Mouse (Mus musculus): ENCODE measurements around the gene Ppp1r12b. TPM values are rescaled to one million over a fixed set of nuclear protein-coding genes. Genes with fewer than 3 reads are reported as not detected.

The Ppp1r12b gene
- total RNA-seq, 2 experiments from 2014 or later: 67.8 to 74.7 TPM

DNA sequence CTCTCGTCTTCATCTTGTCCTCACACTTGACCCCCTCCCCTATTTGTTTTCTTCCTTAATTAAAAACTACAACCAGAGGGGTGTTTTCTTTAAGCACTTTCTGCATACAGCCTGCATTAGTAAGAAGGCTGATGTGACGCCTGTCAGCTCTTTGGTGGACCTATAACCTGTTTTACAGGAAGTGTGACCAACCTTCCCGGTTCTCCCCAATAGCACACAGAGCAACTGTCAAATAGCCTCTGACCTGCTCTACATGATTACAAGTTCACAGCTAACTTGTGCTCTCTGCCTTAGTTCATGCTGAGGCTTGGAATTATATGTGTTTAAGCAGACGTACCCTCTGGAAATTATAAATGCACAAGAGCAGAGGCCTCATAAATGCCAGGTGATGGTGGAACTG is 189.3 kb downstream of the Ppp1r12b start:
- no peak for DNase-seq (ENCODE audit: low spot score in 2 of 2)

DNA sequence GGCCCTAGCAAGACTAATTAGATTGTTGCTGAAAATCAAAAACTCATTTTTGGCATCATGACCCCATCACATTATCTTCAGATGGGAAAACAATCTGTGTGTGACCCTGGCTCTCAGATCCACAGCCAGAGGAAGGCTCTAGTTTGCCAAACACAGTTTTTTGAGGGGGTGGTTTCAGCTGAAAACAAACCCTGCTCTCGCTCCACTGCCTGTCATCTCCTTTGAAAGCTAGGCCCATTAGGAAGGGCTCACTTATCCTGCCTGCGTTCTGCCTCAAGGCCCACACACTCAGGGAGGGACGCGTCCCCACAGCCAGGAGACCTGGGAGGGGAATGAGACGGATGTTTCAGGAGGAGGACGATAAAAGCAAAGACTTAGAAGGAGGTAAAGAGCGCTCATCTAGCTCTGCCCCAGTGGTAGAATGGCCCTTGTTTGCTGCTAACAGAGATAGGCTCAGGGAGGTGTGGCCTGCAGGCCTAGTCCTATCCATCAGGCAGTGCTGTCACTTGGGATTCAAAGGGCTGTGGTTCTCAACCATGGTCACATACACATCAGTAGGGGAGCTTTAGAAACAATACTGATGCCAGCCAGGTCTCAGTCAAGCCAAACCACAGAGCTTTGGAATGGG is 190.8 kb downstream of the Ppp1r12b start:
- peak in 1 of 2 experiments; percentile 49 for DNase-seq (ENCODE audit: low spot score in 2 of 2)

DNA sequence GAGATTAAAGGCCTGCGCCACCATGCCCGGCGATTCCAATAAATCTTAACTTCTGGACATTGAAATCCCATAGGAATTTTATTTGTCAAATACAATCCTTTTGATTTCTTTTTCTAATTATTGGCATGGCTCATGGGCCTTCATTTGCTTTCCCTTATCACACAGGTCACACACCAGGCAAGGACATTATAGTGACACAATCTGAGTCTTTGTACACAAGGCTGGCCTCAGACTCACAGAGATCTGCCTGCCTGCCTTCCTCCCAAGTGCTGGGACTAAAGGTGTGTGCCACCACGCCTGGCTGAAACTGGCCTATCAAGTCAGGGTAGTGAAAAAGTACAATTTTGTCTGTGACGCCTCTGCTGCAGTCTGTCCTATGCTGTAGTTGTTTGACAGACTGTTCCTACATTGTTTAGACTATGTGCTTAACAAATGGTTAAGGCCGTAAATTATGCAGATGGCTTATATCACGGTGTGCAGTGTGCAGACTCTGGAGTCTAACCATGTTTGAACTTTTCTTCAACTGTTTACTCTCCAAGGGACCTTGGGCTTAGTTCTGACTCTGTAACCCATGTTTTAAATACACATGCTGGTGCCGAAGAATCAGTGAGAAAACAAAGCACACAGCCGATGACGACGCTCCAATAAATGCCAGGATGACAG is 191.8 kb downstream of the Ppp1r12b start:
- DNase-seq (ENCODE audit: low spot score in 2 of 2): no peak

DNA sequence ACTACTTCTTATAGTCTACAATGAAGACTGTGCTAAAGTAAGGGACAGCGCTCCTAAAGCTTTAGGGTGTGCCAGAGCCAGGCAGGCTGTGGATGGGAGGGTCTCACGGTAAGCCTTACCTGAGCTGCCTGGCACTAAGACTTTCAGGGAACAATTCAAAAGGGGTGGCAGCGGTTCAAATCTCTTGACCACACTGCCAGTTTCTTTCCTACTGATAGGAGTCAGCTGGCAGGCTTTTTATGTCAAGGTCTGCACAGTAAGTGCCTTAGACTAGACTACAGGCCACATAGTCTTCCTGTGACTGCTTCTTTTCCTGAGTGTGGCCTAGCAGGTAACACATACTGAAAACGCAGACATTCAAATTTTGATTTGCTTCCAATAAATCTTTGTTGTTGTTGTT is 192.5 kb downstream of the Ppp1r12b start:
- DNase-seq (ENCODE audit: low spot score in 2 of 2): no peak

DNA sequence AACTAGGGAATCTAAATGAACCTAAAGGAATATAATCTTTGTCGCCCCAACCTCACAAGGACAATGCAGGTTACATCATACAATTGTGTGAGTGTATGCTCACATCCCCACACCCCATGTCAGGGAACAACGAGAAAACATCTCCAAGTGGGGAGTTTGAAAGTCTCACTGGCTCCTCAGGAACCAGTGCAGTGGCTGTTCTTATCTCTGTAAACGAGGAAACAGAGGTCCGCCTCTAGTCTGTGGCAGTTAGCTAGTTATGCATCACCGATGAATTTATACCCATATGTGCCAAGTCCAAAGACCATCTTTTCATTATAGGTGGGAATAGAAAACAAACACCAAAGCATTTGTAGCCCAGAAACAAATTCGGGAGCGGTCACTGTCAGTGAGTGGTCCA is 194.2 kb downstream of the Ppp1r12b start:
- DNase-seq (ENCODE audit: low spot score in 2 of 2): no peak

DNA sequence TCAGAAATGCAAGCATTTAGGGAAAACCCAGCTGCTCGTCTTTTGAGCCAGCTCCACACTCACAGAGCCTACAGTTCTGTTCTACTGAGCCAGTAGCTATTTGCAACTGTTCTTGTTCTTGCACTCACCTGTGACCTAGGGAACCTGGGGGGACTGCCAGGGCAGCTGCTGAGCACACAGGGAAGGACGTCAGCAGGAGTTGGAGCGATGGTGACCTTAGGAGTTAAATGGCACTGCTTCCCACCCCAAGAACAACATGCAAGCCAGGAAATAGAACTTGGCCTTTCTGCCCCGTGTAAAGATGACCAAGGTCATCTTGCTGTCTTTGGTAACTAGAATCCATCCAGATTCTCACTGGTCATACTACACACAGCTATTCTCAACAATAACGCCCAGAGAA is 195.1 kb downstream of the Ppp1r12b start:
- no peak for DNase-seq (ENCODE audit: low spot score in 2 of 2)

DNA sequence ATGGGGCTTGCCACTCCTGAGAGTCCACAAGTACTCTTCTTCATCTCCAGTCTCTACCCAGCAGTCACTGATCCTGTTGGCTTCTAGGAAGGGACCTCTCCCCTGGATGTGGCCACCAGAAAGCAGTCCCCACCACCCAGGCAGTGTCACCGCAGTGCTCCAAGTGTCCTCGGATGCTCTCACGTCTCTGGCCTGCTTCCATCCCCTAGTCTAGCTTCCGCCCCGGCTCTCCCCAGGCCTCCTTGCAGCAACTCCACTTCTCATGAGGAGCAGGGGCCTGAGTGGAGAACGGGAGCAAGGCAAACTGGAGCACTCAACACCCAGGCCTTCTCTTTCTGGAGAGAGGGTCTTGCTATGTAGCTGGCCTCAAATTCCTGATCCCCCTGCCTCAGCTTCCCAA is 196.6 kb downstream of the Ppp1r12b start:
- no peak for DNase-seq (ENCODE audit: low spot score in 2 of 2)

DNA sequence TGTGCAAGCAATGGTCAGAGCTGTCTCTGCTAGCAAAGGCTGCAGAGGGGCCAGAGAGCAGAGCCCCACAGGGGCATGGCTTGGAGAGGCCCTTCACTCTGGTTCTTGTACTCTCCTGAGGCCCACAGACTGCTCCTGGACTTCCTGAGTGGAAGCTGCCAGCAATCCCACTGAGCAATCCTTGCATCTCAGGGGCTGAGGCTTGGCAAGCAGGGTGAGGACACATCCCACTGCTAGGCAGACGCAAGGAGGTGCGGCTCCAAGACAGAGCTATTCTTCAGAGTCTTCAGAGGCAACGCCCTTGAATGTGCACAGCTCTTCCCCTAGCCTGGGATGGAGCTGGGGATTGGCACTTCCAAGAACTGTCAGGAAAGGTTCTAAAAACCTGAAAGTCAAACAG is 198.5 kb downstream of the Ppp1r12b start:
- no peak for DNase-seq (ENCODE audit: low spot score in 2 of 2)

DNA sequence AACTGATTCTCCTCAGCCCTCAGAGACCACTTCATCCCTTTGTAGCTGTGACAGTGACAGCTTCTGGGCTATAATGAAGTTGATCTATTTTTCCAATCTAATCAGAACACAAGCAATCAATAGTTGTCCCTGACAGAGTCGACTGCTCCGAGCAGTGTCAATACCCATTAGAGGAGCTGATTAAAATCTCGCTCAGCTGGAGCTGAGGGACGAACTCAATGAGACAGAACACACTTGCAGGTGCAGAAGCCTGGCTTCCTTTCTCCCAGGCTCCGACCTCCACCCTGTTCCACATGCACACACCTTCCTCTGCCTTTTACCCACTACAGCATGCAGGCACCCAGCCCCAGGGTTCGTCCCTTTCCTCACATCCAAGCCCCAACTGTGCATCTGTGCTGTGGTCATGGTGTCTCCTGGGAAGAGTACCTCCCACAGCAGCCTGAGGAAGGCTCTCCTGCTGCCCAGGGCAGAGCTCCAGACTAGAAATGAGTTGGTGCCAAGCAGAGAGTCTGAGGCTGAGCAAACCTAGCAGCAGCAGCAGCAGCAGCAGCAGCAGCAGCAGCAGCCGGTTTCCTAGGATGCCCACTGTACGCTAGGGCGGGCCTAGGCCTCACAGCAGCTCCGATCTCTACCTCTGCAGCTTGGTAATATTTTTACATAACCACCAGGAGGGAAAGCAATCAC is 199.4 kb downstream of the Ppp1r12b start:
- DNase-seq (ENCODE audit: low spot score in 2 of 2): no peak

DNA sequence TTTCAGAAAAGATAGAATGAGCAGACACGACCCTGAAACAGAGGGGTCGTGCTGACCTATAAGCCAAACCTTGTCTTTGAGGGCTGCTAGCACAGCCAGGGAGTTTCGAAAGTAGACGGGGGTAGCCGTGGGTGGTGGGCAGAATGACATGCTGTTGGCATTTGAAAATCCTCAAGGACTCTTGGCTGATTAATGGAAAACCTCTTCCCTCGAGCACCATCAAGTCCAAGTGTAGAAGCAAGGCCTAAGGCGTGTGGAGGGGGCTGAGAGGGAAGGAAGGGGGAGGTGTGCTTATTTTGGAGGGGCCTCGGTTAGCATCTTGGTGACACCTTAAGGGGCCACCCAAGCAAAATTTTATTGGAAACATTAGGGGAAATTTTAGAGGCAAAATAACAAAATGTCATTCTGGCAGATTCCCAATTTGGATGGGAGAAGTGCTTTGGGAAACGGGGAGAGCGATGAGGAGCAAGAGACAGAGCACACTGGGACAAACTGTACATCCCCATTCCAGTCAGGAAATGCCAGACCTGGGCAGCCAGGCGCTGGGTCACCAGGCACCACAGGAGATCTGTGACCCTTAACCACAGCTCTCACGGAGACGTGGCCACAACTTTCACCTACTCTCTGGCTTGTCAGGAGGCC is 200.1 kb downstream of the Ppp1r12b start:
- DNase-seq (ENCODE audit: low spot score in 2 of 2): no peak

DNA sequence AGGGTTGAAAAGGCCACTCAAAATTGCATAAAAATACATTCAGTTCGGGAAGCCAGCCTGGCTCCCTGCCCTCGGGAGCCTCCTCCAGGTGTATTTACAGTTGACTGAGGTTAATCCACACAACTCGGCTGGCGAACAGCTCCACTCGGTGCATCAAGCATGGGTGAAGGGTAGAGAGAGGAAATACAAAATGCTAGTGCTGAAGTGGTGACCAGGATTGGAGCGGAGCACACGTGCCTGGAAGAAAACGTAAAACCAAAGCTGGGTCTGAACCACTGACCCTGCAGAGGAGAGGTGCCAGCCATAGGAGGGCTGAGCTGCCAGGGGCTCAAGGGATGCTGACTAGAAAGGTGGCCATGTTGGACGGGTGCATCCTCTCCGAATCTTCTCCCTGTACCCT is 200.9 kb downstream of the Ppp1r12b start:
- no peak for DNase-seq (ENCODE audit: low spot score in 2 of 2)

DNA sequence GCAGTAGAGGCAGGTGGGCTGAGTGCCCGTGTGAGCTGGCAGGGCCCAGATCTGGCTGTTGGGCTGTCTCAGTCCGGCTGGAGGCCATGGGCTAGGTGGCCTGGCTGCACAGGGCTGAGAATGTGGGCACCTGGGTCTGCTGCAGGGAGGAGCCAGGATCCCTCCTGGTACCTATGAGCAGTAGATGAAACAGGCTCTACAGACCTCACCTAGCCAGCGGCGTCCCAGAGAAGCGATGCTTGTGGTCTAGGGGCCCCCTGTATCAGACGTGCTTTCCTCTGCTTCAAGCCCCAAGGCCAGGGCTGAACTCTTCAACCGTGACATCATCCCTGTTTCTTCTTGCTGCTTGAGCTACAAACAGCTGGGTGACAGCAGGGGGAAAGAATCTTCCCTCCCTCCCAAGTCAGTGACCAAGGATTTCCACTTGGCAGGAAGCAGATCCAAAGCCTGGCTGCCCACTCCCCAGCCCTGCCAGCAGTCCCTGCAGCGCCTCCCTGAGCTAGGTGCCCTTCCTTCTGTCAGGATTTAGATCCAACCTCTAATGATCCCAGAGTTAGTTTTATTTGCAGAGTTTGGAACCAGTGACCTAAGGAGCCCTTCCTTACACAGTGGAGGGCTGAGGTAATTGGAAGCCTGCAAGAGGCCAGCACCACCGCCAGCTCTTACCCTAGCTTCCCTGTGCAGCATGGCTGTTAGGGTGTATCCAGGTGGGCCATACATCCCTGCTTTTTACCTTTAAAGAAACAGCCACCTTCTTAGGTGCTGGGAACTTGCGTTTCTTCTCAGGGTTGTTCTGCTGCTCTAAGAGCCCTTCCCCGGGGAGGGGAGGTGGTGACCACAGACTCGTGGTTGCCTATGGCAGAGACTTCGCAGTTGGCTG is 201.8 kb downstream of the Ppp1r12b start:
- no peak for DNase-seq (ENCODE audit: low spot score in 2 of 2)

DNA sequence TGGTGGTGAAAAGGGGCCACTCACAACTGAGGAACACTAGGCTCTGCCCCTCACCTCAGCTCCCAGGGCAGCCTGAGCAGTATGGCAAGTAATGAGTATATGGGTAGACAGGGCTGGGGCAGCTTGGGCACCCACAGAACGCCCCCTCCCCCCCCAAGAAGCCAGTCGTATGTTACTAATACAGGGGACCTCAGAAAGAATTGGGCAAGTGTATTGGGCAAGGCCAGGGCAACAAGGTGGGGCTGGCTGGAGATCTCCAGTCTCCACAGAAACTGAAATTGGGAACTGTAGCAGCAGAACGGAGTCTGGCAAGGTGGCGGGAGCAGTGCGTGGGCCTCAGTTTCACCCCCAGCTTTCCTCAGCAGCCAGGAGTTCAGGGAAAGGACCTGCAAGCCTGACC is 203.3 kb downstream of the Ppp1r12b start:
- no peak for DNase-seq (ENCODE audit: low spot score in 2 of 2)

DNA sequence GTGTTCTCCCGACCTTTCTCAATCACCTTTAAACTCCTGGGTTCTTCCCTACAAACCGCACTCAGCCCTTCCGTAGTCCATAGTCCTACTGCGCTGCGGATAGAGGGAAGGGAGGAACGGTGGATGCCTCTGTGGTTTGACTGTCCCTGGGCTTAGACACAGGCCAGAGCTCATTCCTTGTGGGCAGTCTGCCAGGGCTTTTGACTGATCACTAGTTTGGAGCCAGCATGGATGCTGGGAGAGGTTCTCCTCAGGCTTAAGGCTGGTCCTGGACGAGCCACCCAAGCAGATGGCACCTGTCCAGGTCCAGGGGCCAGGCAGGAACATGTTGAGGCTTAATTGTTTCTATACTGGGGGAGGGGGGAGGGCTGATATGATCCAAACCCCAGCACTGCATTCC is 205.9 kb downstream of the Ppp1r12b start:
- DNase-seq (ENCODE audit: low spot score in 2 of 2): no peak

DNA sequence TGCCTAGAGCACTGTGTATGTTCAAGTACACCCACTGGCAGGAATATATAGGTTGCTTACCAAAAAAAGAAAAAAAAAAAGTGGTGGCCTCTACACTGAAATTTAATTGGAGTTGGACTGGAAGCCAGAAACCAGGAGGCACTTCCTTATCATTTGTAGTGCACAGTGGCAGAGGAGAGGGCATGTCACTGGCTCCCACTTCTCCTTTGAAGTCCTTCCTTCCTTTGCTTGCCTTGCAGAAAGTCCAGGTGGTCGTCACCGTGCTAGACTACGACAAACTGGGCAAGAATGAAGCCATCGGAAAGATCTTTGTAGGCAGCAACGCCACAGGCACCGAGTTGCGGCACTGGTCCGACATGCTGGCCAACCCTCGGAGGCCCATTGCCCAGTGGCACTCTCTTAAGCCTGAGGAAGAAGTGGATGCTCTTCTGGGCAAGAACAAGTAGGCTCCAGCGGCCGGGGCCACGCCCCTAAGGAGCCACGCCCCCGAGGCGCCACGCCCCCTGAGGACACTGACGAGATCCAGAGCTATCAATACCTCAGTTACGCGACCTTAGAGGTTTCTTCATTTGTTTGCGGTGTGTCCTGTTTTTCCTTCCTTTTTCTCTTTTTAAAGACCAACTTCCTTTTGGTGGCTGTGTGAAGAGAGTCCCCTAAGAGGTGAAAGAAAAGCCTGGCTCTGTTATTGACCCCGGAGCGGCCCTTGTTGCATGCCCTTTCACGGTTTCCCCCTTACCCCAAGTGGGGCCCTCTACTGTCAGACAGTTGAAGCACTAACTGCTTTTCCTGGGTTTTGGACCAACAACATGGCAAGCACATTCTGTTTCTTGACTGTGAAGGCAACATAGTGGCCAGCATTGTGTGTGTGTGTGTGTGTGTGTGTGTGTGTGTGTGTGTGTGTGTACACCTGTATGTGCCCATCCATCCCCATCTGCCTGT is 208.2 kb downstream of the Ppp1r12b start:
- DNase-seq (ENCODE audit: low spot score in 2 of 2): no peak

DNA sequence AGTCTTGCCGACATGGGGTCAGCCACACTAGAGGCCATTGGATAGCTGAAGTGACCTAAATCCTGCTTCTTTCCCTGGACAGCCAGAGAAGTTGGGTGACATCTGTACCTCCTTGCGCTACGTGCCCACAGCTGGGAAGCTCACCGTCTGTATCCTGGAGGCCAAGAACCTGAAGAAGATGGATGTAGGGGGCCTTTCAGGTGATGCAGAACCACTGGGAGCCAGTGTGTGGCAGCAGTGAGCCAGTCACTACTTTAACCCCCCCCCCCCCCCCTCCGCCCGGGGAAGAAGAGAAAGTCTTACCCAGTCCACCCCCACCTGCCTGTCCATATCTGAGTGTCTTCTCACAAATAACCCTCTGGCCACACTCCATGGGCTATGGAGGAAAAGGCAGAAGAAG is 210.1 kb downstream of the Ppp1r12b start:
- DNase-seq (ENCODE audit: low spot score in 2 of 2): no peak

DNA sequence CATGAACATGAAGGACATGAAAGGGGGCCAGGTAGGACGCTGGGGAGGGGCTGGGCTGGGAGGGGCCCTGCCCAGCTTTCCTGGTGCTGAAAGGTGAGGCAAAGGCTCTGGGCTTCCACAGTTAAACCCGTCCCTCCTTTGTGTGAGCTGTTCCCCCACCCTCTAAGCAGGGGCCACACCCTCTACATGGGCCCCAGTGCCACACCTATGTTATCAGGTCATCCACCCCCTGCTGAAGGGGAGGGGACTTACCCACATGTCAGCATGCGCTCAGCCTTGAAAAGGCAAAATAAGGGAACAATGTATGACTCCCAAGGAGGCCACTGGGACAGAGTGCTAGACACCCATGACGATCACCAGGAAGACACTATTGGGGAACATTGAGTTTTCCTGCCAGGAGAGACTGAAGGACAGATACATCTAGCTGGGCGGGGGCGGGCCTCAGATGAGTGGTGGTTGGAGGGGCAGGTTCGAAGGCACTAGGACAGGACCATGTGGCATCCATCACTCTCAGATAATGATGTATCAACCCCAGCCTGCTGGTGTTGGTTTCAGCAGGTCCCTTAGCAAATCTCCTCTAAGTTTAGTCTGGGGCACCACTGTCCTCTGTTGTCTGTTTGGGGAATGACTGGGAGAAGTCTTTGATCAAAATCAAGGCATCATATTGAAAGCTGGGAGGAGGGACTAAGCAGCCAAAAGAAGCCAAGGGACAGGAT is 213.6 kb downstream of the Ppp1r12b start:
- DNase-seq (ENCODE audit: low spot score in 2 of 2): no peak

DNA sequence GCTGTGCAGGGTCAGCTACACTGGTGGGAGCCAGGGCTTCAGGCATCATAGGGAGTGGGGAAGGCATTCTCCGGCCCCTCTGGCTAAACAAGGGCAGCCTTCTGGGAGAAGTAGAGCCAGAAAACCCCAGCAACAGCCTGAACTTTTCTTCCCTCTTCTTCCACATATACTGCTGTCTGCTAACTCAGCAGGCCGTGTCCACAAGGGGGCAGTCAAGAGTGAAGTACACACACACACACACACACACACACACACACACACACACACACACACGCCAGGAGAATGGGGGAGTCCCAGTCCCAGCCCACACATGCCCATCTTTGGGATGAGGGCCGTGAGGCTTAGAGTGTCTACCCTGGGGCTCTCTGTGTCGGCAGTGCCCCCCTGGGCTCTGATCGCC is 214.3 kb downstream of the Ppp1r12b start:
- no peak for DNase-seq (ENCODE audit: low spot score in 2 of 2)

DNA sequence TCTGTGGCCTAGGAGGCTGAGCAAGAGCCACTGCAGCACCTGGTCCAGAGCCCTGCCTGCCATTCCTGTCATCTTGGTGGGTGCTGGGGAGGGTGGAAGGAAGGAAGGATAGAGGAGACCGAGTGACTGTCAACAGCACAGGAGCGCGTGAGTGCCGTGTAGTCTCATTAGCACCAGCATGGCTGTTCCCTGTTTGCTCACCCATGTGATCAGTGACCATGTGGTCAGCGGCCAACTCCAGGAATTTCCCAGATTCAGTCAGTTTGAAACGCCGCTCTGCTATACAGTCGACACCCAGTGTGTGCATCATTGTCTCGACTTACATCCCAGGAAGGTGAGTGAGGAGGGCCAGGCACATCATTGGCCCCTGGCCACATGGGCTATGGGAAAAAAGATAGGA is 218.3 kb downstream of the Ppp1r12b start:
- DNase-seq (ENCODE audit: low spot score in 2 of 2): no peak

All from layer of hippocampus, postnatal 14 days (tissue).